Mouse (Mus musculus) ES-E14 (cell line): Measurements from ENCODE around the gene Psma6. TPM values are rescaled to one million over a fixed set of nuclear protein-coding genes. Genes with fewer than 3 reads are reported as not detected.

Experiments
- DNase-seq: peaks from one replicate; pipeline ENCODE4 v3.0.0-alpha.2; 2013; ENCODE audit warnings: low read depth, low spot score
- H3K27ac ChIP-seq: 2 replicates; pipeline ENCODE4 v1.5.1; 2012; ENCODE audit warnings: low read depth, mild to moderate bottlenecking, low read length, moderate library complexity, mixed read lengths; ENCODE audit not compliant: poor library complexity, insufficient read depth, severe bottlenecking
- H3K36me3 ChIP-seq: 2 replicates; pipeline ENCODE4 v1.6.1; 2012; ENCODE audit warnings: mild to moderate bottlenecking, low read length, moderate library complexity, mixed read lengths; ENCODE audit not compliant: control insufficient read depth, poor library complexity, insufficient read depth, severe bottlenecking
- H3K4me1 ChIP-seq, 2 experiments: fragments of 150-350 bp in 1 of 2; sonication (generic) in 1 of 2; 2 replicates each; pipeline ENCODE4 v1.6.1; 2012; ENCODE audit warnings: low read length in 2 of 2, mild to moderate bottlenecking in 1 of 2, mixed read lengths in 1 of 2; ENCODE audit not compliant: control insufficient read depth in 2 of 2, insufficient read depth in 2 of 2, poor library complexity in 1 of 2
- H3K4me3 ChIP-seq, 2 experiments: fragments of 150-350 bp in 1 of 2; sonication (generic) in 1 of 2; 2 replicates each; pipeline ENCODE4 v1.5.1; 2012; ENCODE audit warnings: low read length in 2 of 2, low read depth in 1 of 2, mild to moderate bottlenecking in 1 of 2, mixed read lengths in 1 of 2; ENCODE audit not compliant: insufficient read depth in 1 of 2, poor library complexity in 1 of 2, severe bottlenecking in 1 of 2
- H3K9ac ChIP-seq: 2 replicates; pipeline ENCODE4 v1.6.1; 2012; ENCODE audit warnings: low read depth, mild to moderate bottlenecking, low read length, mixed read lengths; ENCODE audit not compliant: poor library complexity, insufficient read depth, severe bottlenecking
- H3K9me3 ChIP-seq: fragments of 150-350 bp; sonication (generic); 2 replicates; pipeline ENCODE4 v1.6.1; 2012; ENCODE audit warnings: low read depth, mild to moderate bottlenecking, low read length; ENCODE audit not compliant: control insufficient read depth, insufficient read depth
- CHD2 ChIP-seq: IDR thresholded peaks from 2 replicates; pipeline ENCODE4 v1.6.1; 2014; ENCODE audit warnings: mild to moderate bottlenecking, low read depth, low read length, inconsistent platforms
- HCFC1 ChIP-seq: IDR thresholded peaks from 2 replicates; pipeline ENCODE4 v1.6.1; 2012; ENCODE audit warnings: low read length, inconsistent platforms, borderline replicate concordance; ENCODE audit not compliant: insufficient read depth
- MAFK ChIP-seq: IDR thresholded peaks from 2 replicates; pipeline ENCODE4 v1.6.1; 2014; ENCODE audit warnings: mild to moderate bottlenecking, low read depth, low read length, inconsistent platforms; ENCODE audit not compliant: insufficient read depth
- ZC3H11A ChIP-seq: IDR thresholded peaks from 2 replicates; pipeline ENCODE4 v1.6.1; 2012; ENCODE audit warnings: low read depth, mild to moderate bottlenecking, inconsistent platforms, low read length, borderline replicate concordance
- ZNF384 ChIP-seq: IDR thresholded peaks from 2 replicates; pipeline ENCODE4 v1.6.1; 2012; ENCODE audit warnings: low read depth, low read length, inconsistent platforms
- in situ Hi-C, 2 experiments: fragments of 600-800 bp; cut with MboI; formaldehyde crosslinking; loops; one replicate each; pipeline ENCODE4 v1.15.1; 2025; ENCODE audit warnings: low sequenced_read_pairs in 2 of 2, inconsistent platforms in 1 of 2; ENCODE audit not compliant: unreplicated experiment in 2 of 2
- total RNA-seq: library from RNA; depleted of rRNA; stranded (reverse); fragments of 300-350 nt; gene quantifications from 2 replicates; pipeline ENCODE4 v1.2.3, GENCODE M21; 2012

Psma6 gene
- total RNA-seq, 1 experiment: 215 TPM

GRCm38 (mm10) chr12:55426300-55426699 is 42.3 kb downstream of the Psma6 start:
- H3K9ac ChIP-seq: no peak overlapping the region
- in situ Hi-C loops: no loop called here
- TF ChIP-seq HCFC1 (no peak), CHD2 (no peak), ZNF384 (no peak), ZC3H11A (no peak), MAFK (no peak)
- H3K27ac ChIP-seq: no peak overlapping the region
- no peak overlapping the region for H3K4me3 ChIP-seq
- DNase-seq: no peak
- H3K9me3 ChIP-seq: no peaks in the 10 kb centered on the region
- no peaks in the 10 kb centered on the region; a peak in 1 of 4 replicates for H3K4me1 ChIP-seq
- no peaks in the 10 kb centered on the region for H3K36me3 ChIP-seq

GRCm38 (mm10) chr12:55429201-55429600 is 45.2 kb downstream of the Psma6 start:
- Histone ChIP-seq H3K4me1 (peaks cover 0 to 6% of the 10 kb centered on the region in 2 experiments; a peak in 2 of 4 replicates), H3K27ac (no peak overlapping the region), H3K4me3 (no peak overlapping the region), H3K36me3 (no peaks in the 10 kb centered on the region), H3K9me3 (no peaks in the 10 kb centered on the region), H3K9ac (no peak overlapping the region)
- DNase-seq: no peak
- TF ChIP-seq HCFC1 (no peak), ZC3H11A (no peak), ZNF384 (no peak), CHD2 (no peak), MAFK (no peak)
- in situ Hi-C loops: no loop called here

DNA sequence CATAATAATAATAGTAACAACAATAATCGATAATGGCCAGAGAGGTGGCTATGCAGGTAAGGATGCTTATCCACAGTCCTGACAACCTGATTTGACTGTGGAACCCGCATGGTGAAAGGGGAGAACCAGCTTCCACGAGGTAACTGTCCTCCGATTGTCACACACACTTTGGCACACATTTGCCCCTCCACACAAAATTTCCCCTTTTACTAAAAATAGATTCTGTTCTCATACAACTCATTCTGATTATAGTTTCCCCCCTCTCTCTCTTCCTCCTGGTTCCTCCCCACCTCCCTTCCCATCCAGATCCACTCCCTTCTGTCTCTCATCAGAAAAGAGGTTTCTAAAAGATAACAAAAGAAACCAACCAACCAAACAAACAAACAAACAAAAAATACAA is 45.9 kb downstream of the Psma6 start:
- DNase-seq: no peak
- H3K9ac ChIP-seq: no peak overlapping the region
- H3K9me3 ChIP-seq: no peaks in the 10 kb centered on the region
- TF ChIP-seq ZNF384 (no peak), MAFK (no peak), ZC3H11A (no peak), CHD2 (no peak), HCFC1 (no peak)
- peaks cover 0 to 10% of the 10 kb centered on the region in 2 experiments; a peak in 2 of 4 replicates for H3K4me1 ChIP-seq
- H3K36me3 ChIP-seq: no peaks in the 10 kb centered on the region
- in situ Hi-C loops: no loop called here
- no peak overlapping the region for H3K27ac ChIP-seq
- H3K4me3 ChIP-seq: no peak overlapping the region

DNA sequence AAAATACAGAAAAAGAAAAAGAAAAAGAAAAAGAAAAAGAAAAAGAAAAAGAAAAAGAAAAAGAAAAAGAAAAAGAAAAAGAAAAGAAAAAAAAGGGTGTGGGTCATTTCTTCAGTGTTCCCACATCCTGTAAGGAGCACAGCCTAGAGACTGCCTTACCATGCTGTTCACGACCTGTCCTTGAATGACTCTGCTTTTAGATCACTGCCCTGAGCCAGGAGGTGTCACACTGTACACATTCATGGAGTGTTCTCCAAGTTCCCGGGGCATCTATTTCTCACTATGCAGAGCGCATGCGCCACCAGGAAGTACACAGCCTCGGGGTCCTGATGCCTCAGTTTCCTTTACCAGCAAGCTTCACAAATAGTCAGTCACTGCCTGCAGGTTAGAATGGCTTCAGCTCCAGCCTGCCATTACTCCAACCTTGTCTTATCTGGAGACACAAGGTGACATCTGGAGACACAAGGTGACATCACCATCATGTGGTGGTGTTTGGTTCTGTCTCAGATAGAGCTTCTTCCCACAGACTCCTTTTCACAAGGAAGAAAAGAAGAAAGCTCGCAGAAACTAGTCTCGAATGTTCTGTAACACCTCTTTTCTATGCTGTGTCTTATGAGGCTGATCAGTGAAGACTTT is 48.4 kb downstream of the Psma6 start:
- in situ Hi-C loops: no loop called here
- no peak overlapping the region for H3K4me3 ChIP-seq
- TF ChIP-seq HCFC1: no peak
- TF ChIP-seq MAFK: no peak
- no peak for TF ChIP-seq ZC3H11A
- no peak for TF ChIP-seq CHD2
- no peak for TF ChIP-seq ZNF384
- no peak for DNase-seq
- no peaks in the 10 kb centered on the region for H3K36me3 ChIP-seq
- H3K4me1 ChIP-seq: peaks cover 2 to 24% of the 10 kb centered on the region in 2 experiments; a peak in 3 of 4 replicates
- H3K27ac ChIP-seq: no peak overlapping the region
- no peak overlapping the region for H3K9ac ChIP-seq
- H3K9me3 ChIP-seq: no peaks in the 10 kb centered on the region

DNA sequence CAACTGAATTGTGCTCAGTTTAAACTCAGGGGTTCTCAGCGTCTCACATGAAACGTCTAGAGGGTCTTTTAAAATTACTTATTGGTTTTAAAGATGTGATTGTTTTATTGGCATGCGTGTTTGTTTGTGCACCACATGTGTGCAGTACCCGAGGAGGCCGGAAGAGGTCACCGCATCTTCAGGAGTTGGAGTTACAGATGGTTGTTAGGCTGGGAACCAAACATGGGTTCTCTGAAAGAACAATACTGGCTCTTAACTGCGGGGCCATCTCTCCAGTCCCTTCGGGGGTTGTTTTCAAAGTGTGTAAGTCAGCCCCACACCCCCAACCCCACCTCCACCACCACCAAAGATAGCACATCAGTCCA is 48.9 kb downstream of the Psma6 start:
- H3K4me1 ChIP-seq: peaks cover 2 to 26% of the 10 kb centered on the region in 2 experiments; a peak in 3 of 4 replicates
- in situ Hi-C loops: no loop called here
- no peak overlapping the region for H3K27ac ChIP-seq
- H3K9ac ChIP-seq: no peak overlapping the region
- no peak for TF ChIP-seq ZNF384
- peak; percentile 28; the same call in 1 of the 2 replicates for TF ChIP-seq ZC3H11A
- no peak overlapping the region for H3K4me3 ChIP-seq
- peak; percentile 42 for DNase-seq
- H3K9me3 ChIP-seq: no peaks in the 10 kb centered on the region
- H3K36me3 ChIP-seq: no peaks in the 10 kb centered on the region
